Mouse (Mus musculus) lung, embryonic 15.5 days (tissue): ENCODE data around the gene Stra6. TPM values are rescaled to one million over a fixed set of nuclear protein-coding genes. Genes with fewer than 3 reads are reported as not detected.
A peak's percentile ranks its signal among the peaks of the same experiment; 100 is the strongest.

Experiments used
- ATAC-seq: fragments of 200-750 bp; cut with Nextera tagmentation; 2 replicates; pipeline ENCODE4 v1.8.0; 2017; ENCODE audit warnings: moderate number of reproducible peaks, borderline replicate concordance; ENCODE audit not compliant: low FRiP score, low TSS enrichment; ENCODE audit errors: extremely low read depth
- H3K27ac ChIP-seq: fragments of 300-500 bp; sonication (generic); 2 replicates; pipeline ENCODE4 v1.5.1; 2015; ENCODE audit warnings: moderate library complexity, mild to moderate bottlenecking, inconsistent platforms
- H3K27me3 ChIP-seq: fragments of 300-500 bp; sonication (generic); 2 replicates; pipeline ENCODE4 v1.6.1; 2015; ENCODE audit warnings: inconsistent platforms
- H3K36me3 ChIP-seq: fragments of 300-500 bp; sonication (generic); 2 replicates; pipeline ENCODE4 v1.6.1; 2015; ENCODE audit warnings: inconsistent platforms
- H3K4me1 ChIP-seq: fragments of 300-500 bp; sonication (generic); 2 replicates; pipeline ENCODE4 v1.6.1; 2015; ENCODE audit warnings: inconsistent platforms
- H3K4me2 ChIP-seq: fragments of 300-500 bp; sonication (generic); 2 replicates; pipeline ENCODE4 v1.6.1; 2015; ENCODE audit warnings: inconsistent platforms, mild to moderate bottlenecking, moderate library complexity
- H3K4me3 ChIP-seq: fragments of 300-500 bp; sonication (generic); 2 replicates; pipeline ENCODE4 v1.5.1; 2015; ENCODE audit warnings: mild to moderate bottlenecking, inconsistent platforms
- H3K9ac ChIP-seq: fragments of 300-500 bp; sonication (generic); 2 replicates; pipeline ENCODE4 v1.6.1; 2015; ENCODE audit warnings: inconsistent platforms
- H3K9me3 ChIP-seq: fragments of 300-500 bp; sonication (generic); 2 replicates; pipeline ENCODE4 v1.6.1; 2016; ENCODE audit warnings: inconsistent platforms
- WGBS: fragments of 180-500 bp; shearing (Covaris S2); methylation state at CpG from one replicate; pipeline ENCODE4 v1.1.7; 2015; 5-methylcytosine and 5-hydroxymethylcytosine counted together
- polyA plus RNA-seq: library from polyadenylated mRNA; unstranded; fragments of >200 nt; fragmentation: Nextera tagmentation; extraction: Ambion mirVana; gene quantifications from 2 replicates; pipeline ENCODE4 v1.2.1, GENCODE M21; 2015

Gene Stra6
- polyA plus RNA-seq, 1 experiment from 2014 or later: 1.2 TPM

- H3K4me2 ChIP-seq: no peak overlapping the region
- no peaks in the 10 kb centered on the region for H3K9me3 ChIP-seq
- H3K9ac ChIP-seq: no peak overlapping the region
- H3K27ac ChIP-seq: no peak overlapping the region
- no peak overlapping the region for H3K4me3 ChIP-seq
- no peaks in the 10 kb centered on the region for H3K27me3 ChIP-seq
- no peak for ATAC-seq
- WGBS: 71% methylated on average over 1 of the region's 1 CpGs
- H3K4me1 ChIP-seq: no peaks in the 10 kb centered on the region; the same call in 1 of the 2 replicates
- H3K36me3 ChIP-seq: no peaks in the 10 kb centered on the region
Observed at GRCm38 (mm10) chr9:58165779-58166178, 102.2 kb downstream of the Stra6 start.

- no peaks in the 10 kb centered on the region for H3K27me3 ChIP-seq
- H3K9ac ChIP-seq: no peak overlapping the region
- no peak for ATAC-seq
- no peaks in the 10 kb centered on the region for H3K36me3 ChIP-seq
- H3K4me1 ChIP-seq: no peaks in the 10 kb centered on the region
- H3K9me3 ChIP-seq: no peaks in the 10 kb centered on the region
- WGBS: 61% methylated on average over 3 of the region's 3 CpGs
- no peak overlapping the region for H3K4me3 ChIP-seq
- no peak overlapping the region for H3K4me2 ChIP-seq
- no peak overlapping the region for H3K27ac ChIP-seq
Observed at GRCm38 (mm10) chr9:58168880-58169279, 105.3 kb downstream of the Stra6 start.

GRCm38 (mm10) chr9:58169426-58169825 lies 105.8 kb downstream of the Stra6 start:
- Histone ChIP-seq H3K27ac (no peak overlapping the region), H3K36me3 (no peaks in the 10 kb centered on the region), H3K9me3 (no peaks in the 10 kb centered on the region), H3K27me3 (no peaks in the 10 kb centered on the region), H3K4me2 (no peak overlapping the region), H3K4me3 (no peak overlapping the region), H3K9ac (no peak overlapping the region), H3K4me1 (no peaks in the 10 kb centered on the region)
- ATAC-seq: no peak
- 71% methylated on average over 6 of the region's 6 CpGs for WGBS

- Histone ChIP-seq H3K9ac (no peak overlapping the region), H3K4me2 (no peak overlapping the region), H3K9me3 (no peaks in the 10 kb centered on the region), H3K4me3 (no peak overlapping the region), H3K4me1 (no peaks in the 10 kb centered on the region), H3K36me3 (no peaks in the 10 kb centered on the region), H3K27me3 (no peaks in the 10 kb centered on the region), H3K27ac (no peak overlapping the region)
- no peak for ATAC-seq
- WGBS: 58% methylated on average over 2 of the region's 2 CpGs
Observed at GRCm38 (mm10) chr9:58172863-58173262, 109.3 kb downstream of the Stra6 start.

- no peak for ATAC-seq
- WGBS: 25% methylated on average over 5 of the region's 5 CpGs
Observed at GRCm38 (mm10) chr9:58174818-58175251, 111.2 kb downstream of the Stra6 start.

GRCm38 (mm10) chr9:58175745-58176487 lies 112.3 kb downstream of the Stra6 start:
- no peaks in the 10 kb centered on the region for H3K4me1 ChIP-seq
- no peak overlapping the region for H3K9ac ChIP-seq
- no peaks in the 10 kb centered on the region for H3K9me3 ChIP-seq
- H3K36me3 ChIP-seq: no peaks in the 10 kb centered on the region
- no peak overlapping the region for H3K4me3 ChIP-seq
- no peak for ATAC-seq
- no peaks in the 10 kb centered on the region for H3K27me3 ChIP-seq
- no peak overlapping the region for H3K4me2 ChIP-seq
- H3K27ac ChIP-seq: no peak overlapping the region
- WGBS: 28% methylated on average over 5 of the region's 5 CpGs

More at GRCm38 (mm10) chr9:58174818-58175251, 111.2 kb downstream of the Stra6 start:
- no peak overlapping the region for H3K9ac ChIP-seq
- H3K4me2 ChIP-seq: no peak overlapping the region
- no peaks in the 10 kb centered on the region for H3K4me1 ChIP-seq
- H3K4me3 ChIP-seq: no peak overlapping the region
- no peaks in the 10 kb centered on the region for H3K9me3 ChIP-seq
- H3K27me3 ChIP-seq: no peaks in the 10 kb centered on the region
- no peaks in the 10 kb centered on the region for H3K36me3 ChIP-seq
- H3K27ac ChIP-seq: no peak overlapping the region

- Histone ChIP-seq H3K27ac (no peak overlapping the region), H3K4me2 (no peak overlapping the region), H3K4me1 (no peaks in the 10 kb centered on the region), H3K9ac (no peak overlapping the region), H3K4me3 (no peak overlapping the region), H3K36me3 (no peaks in the 10 kb centered on the region), H3K9me3 (no peaks in the 10 kb centered on the region), H3K27me3 (no peaks in the 10 kb centered on the region)
- no peak for ATAC-seq
- 67% methylated on average over 4 of the region's 4 CpGs for WGBS
Observed at GRCm38 (mm10) chr9:58177165-58177564, 113.6 kb downstream of the Stra6 start.

GRCm38 (mm10) chr9:58179390-58179789 lies 115.8 kb downstream of the Stra6 start:
- Histone ChIP-seq H3K4me1 (no peaks in the 10 kb centered on the region), H3K36me3 (no peaks in the 10 kb centered on the region), H3K9me3 (no peaks in the 10 kb centered on the region), H3K27ac (no peak overlapping the region), H3K4me3 (no peak overlapping the region), H3K4me2 (no peak overlapping the region), H3K27me3 (no peaks in the 10 kb centered on the region), H3K9ac (no peak overlapping the region)
- 86% methylated on average over 2 of the region's 2 CpGs for WGBS
- ATAC-seq: no peak

GRCm38 (mm10) chr9:58184456-58184855 lies 120.9 kb downstream of the Stra6 start:
- Histone ChIP-seq H3K36me3 (no peaks in the 10 kb centered on the region), H3K4me1 (no peaks in the 10 kb centered on the region), H3K9ac (no peak overlapping the region), H3K9me3 (no peaks in the 10 kb centered on the region), H3K27ac (no peak overlapping the region), H3K4me3 (no peak overlapping the region), H3K27me3 (no peaks in the 10 kb centered on the region), H3K4me2 (no peak overlapping the region)
- no peak for ATAC-seq
- WGBS: 71% methylated on average over 6 of the region's 6 CpGs

- Histone ChIP-seq H3K27ac (no peak overlapping the region), H3K9ac (no peak overlapping the region), H3K9me3 (no peaks in the 10 kb centered on the region), H3K27me3 (peaks cover 59% of the 10 kb centered on the region), H3K36me3 (no peaks in the 10 kb centered on the region), H3K4me2 (no peak overlapping the region), H3K4me1 (peaks cover 28% of the 10 kb centered on the region), H3K4me3 (no peak overlapping the region)
- WGBS: 59% methylated on average over 9 of the region's 9 CpGs
- ATAC-seq: no peak
Observed at GRCm38 (mm10) chr9:58194222-58194621, 130.6 kb downstream of the Stra6 start.

GRCm38 (mm10) chr9:58195671-58196070 lies 132.1 kb downstream of the Stra6 start:
- Histone ChIP-seq H3K4me3 (no peak overlapping the region), H3K4me2 (no peak overlapping the region; the same call in 1 of the 2 replicates), H3K4me1 (peaks cover 31% of the 10 kb centered on the region), H3K27me3 (peaks cover 74% of the 10 kb centered on the region), H3K9me3 (no peaks in the 10 kb centered on the region), H3K9ac (no peak overlapping the region), H3K27ac (no peak overlapping the region), H3K36me3 (no peaks in the 10 kb centered on the region)
- no peak for ATAC-seq
- 15% methylated on average over 1 of the region's 1 CpGs for whole genome bisulfite sequencing

- Histone ChIP-seq H3K4me1 (peaks cover 31% of the 10 kb centered on the region), H3K9ac (no peak overlapping the region), H3K4me3 (no peak overlapping the region), H3K27ac (no peak overlapping the region), H3K36me3 (no peaks in the 10 kb centered on the region), H3K4me2 (peak overlapping the region; percentile 17; the same call in 1 of the 2 replicates), H3K27me3 (peaks cover 78% of the 10 kb centered on the region), H3K9me3 (no peaks in the 10 kb centered on the region)
- no peak for ATAC-seq
- 5% methylated on average over 14 of the region's 14 CpGs for WGBS
Observed at GRCm38 (mm10) chr9:58196141-58196540, 132.6 kb downstream of the Stra6 start.
